Mouse (Mus musculus): ENCODE data around the gene Ets2. TPM values are rescaled to one million over a fixed set of nuclear protein-coding genes. Genes with fewer than 3 reads are reported as not detected.

The Ets2 gene
- 173 TPM for polyA plus RNA-seq (2014; fragmentation: Illumina TruSeq; extraction: RNeasy Lipid Tissue Mini Kit (QIAGEN cat#74804); ENCODE audit: low read depth, low replicate concordance)

GRCm38 (mm10) chr16:95701802-95702561, at the start of gene Ets2:
TSS of gene Ets2 (plus strand) at chr16:95702075.

Other genes starting within 250 kb of the Ets2 start
- gene Erg, start 115.5 kb upstream of the Ets2 start, polyA plus RNA-seq (2014; fragmentation: Illumina TruSeq; extraction: RNeasy Lipid Tissue Mini Kit (QIAGEN cat#74804); ENCODE audit: low read depth, low replicate concordance), result 2.5 TPM

All from sigmoid colon, adult 10 weeks (tissue).